Mouse (Mus musculus): Measurements from ENCODE around the gene Wwox.

- TF ChIP-seq CTCF (conservative IDR thresholded peaks at IDR 0.05 in 1 of 2, IDR thresholded peaks at IDR 0.05 in 1 of 2; ENCODE audit: low read depth in 2 of 2, low read length in 2 of 2) (no peak), NRF1 (IDR thresholded peaks at IDR 0.05; ENCODE audit: low read depth, low read length) (no peak), TBP (conservative IDR thresholded peaks at IDR 0.05; ENCODE audit: low read depth, low read length) (no peak), RCOR1 (conservative IDR thresholded peaks at IDR 0.05; ENCODE audit: low read depth, low read length) (no peak), EP300 (IDR thresholded peaks at IDR 0.05; ENCODE audit: low read length) (no peak), ZMIZ1 (IDR thresholded peaks at IDR 0.05; ENCODE audit: low read depth, low read length) (no peak), MAFK (IDR thresholded peaks at IDR 0.05; ENCODE audit: insufficient replicate concordance, low read length) (no peak), CHD2 (IDR thresholded peaks at IDR 0.05; ENCODE audit: low read length) (no peak), POLR2A (IDR thresholded peaks at IDR 0.05; ENCODE audit: low read depth, low read length) (no peak)
Measured at GRCm38 (mm10) chr8:114688732-114689131, 249.3 kb downstream of the Wwox start.
